Mouse (Mus musculus) regulatory T cell (primary cell): Measurements from ENCODE around the gene Usp30.

Experiments used
- in situ Hi-C: fragments of 300-600 bp; cut with MboI, MseI; formaldehyde crosslinking; loops from one replicate; pipeline ENCODE4 v1.15.1; 2025; ENCODE audit warnings: high pct_unique_total_duplicates

Usp30 gene

GRCm38 (mm10) chr5:114063958-114064357 lies 1.3 kb upstream of the Usp30 start:
- in situ Hi-C loops = no loop called here

GRCm38 (mm10) chr5:114066601-114067000 lies 1.3 kb downstream of the Usp30 start:
- in situ Hi-C loops = no loop called here

- in situ Hi-C loops = no loop called here
Observed at GRCm38 (mm10) chr5:114067543-114067942, 2.3 kb downstream of the Usp30 start.

GRCm38 (mm10) chr5:114067982-114068381 lies 2.7 kb downstream of the Usp30 start:
- in situ Hi-C loops = no loop called here

- in situ Hi-C loops = no loop called here
Observed at GRCm38 (mm10) chr5:114070858-114071257, 5.6 kb downstream of the Usp30 start.

GRCm38 (mm10) chr5:114072262-114072661 lies 7.0 kb downstream of the Usp30 start:
- in situ Hi-C loops = no loop called here

GRCm38 (mm10) chr5:114077009-114077408 lies 11.7 kb downstream of the Usp30 start:
- in situ Hi-C loops = no loop called here

GRCm38 (mm10) chr5:114085501-114085900 lies 20.2 kb downstream of the Usp30 start:
- in situ Hi-C loops = no loop called here

GRCm38 (mm10) chr5:114087875-114088480 lies 22.7 kb downstream of the Usp30 start:
- in situ Hi-C loops = no loop called here

- in situ Hi-C loops = no loop called here
Observed at GRCm38 (mm10) chr5:114090421-114091013, 25.3 kb downstream of the Usp30 start.

- in situ Hi-C loops = no loop called here
Observed at GRCm38 (mm10) chr5:114091057-114091807, 26.0 kb downstream of the Usp30 start, which contains the start of gene Svop. Svop (minus strand) TSS chr5:114091570.

GRCm38 (mm10) chr5:114099709-114100389 lies 34.6 kb downstream of the Usp30 start:
- in situ Hi-C loops = no loop called here

GRCm38 (mm10) chr5:114100390-114101099 lies 35.3 kb downstream of the Usp30 start:
- in situ Hi-C loops = no loop called here

GRCm38 (mm10) chr5:114101873-114102272 lies 36.6 kb downstream of the Usp30 start:
- in situ Hi-C loops = no loop called here

- in situ Hi-C loops = no loop called here
Observed at GRCm38 (mm10) chr5:114102807-114103206, 37.5 kb downstream of the Usp30 start.

GRCm38 (mm10) chr5:114106391-114106935 lies 41.2 kb downstream of the Usp30 start:
- in situ Hi-C loops = no loop called here

- in situ Hi-C loops = no loop called here
Observed at GRCm38 (mm10) chr5:114113334-114113733, 48.1 kb downstream of the Usp30 start.

- in situ Hi-C loops = no loop called here
Observed at GRCm38 (mm10) chr5:114115030-114115429, 49.8 kb downstream of the Usp30 start.

GRCm38 (mm10) chr5:114116586-114116985 lies 51.3 kb downstream of the Usp30 start:
- in situ Hi-C loops = no loop called here

- in situ Hi-C loops = no loop called here
Observed at GRCm38 (mm10) chr5:114119806-114120205, 54.5 kb downstream of the Usp30 start.

GRCm38 (mm10) chr5:114126008-114126407 lies 60.7 kb downstream of the Usp30 start:
- in situ Hi-C loops = no loop called here
